Mouse (Mus musculus): ENCODE data around the gene Zfp362. TPM values are rescaled to one million over a fixed set of nuclear protein-coding genes. Genes with fewer than 3 reads are reported as not detected.

Gene Zfp362
- polyA plus RNA-seq, 1 experiment, result 11.7 TPM

GRCm38 (mm10) chr4:128737137-128737589 lies 68.7 kb downstream of the Zfp362 start:
- WGBS, result 51% methylated on average over 6 of the region's 6 CpGs
- no peak for DNase-seq (ENCODE audit: low read depth, low spot score)

- DNase-seq (ENCODE audit: low read depth, low spot score), result no peak
- WGBS, result 37% methylated on average over 18 of the region's 18 CpGs
These were observed 70.8 kb downstream of the Zfp362 start for GRCm38 (mm10) chr4:128734721-128735671.

GRCm38 (mm10) chr4:128734217-128734616 lies 71.6 kb downstream of the Zfp362 start:
- no peak for DNase-seq (ENCODE audit: low read depth, low spot score)
- 5% methylated on average over 5 of the region's 5 CpGs for WGBS

- no peak for DNase-seq (ENCODE audit: low read depth, low spot score)
- 36% methylated on average over 6 of the region's 6 CpGs for WGBS
These were observed 72.3 kb downstream of the Zfp362 start for GRCm38 (mm10) chr4:128733496-128733895.

- 41% methylated on average over 5 of the region's 5 CpGs for WGBS
- no peak for DNase-seq (ENCODE audit: low read depth, low spot score)
These were observed 73.1 kb downstream of the Zfp362 start for GRCm38 (mm10) chr4:128732794-128733193.

GRCm38 (mm10) chr4:128730271-128730670 lies 75.6 kb downstream of the Zfp362 start:
- 42% methylated on average over 6 of the region's 6 CpGs for WGBS
- DNase-seq (ENCODE audit: low read depth, low spot score), result no peak

- DNase-seq (ENCODE audit: low read depth, low spot score), result no peak
- 19% methylated on average over 5 of the region's 5 CpGs for WGBS
These were observed 76.2 kb downstream of the Zfp362 start for GRCm38 (mm10) chr4:128729709-128730037.

GRCm38 (mm10) chr4:128729033-128729708 lies 76.7 kb downstream of the Zfp362 start:
- 8% methylated on average over 15 of the region's 15 CpGs for WGBS
- DNase-seq (ENCODE audit: low read depth, low spot score), result no peak

GRCm38 (mm10) chr4:128728431-128728851 lies 77.4 kb downstream of the Zfp362 start:
- WGBS, result 2% methylated on average over 5 of the region's 5 CpGs

GRCm38 (mm10) chr4:128727721-128728430 lies 78.0 kb downstream of the Zfp362 start:
- WGBS, result under 1% methylated on average over 65 of the region's 65 CpGs
- DNase-seq (ENCODE audit: low read depth, low spot score), result no peak

More at GRCm38 (mm10) chr4:128728431-128728851, 77.4 kb downstream of the Zfp362 start:
- DNase-seq (ENCODE audit: low read depth, low spot score), result no peak

GRCm38 (mm10) chr4:128727019-128727720 lies 78.7 kb downstream of the Zfp362 start:
- 2% methylated on average over 64 of the region's 68 CpGs for WGBS
- DNase-seq (ENCODE audit: low read depth, low spot score), result no peak

GRCm38 (mm10) chr4:128724059-128724458 lies 81.8 kb downstream of the Zfp362 start:
- DNase-seq (ENCODE audit: low read depth, low spot score), result no peak
- 80% methylated on average over 7 of the region's 7 CpGs for WGBS

GRCm38 (mm10) chr4:128723431-128723830 lies 82.4 kb downstream of the Zfp362 start:
- WGBS, result 90% methylated on average over 13 of the region's 13 CpGs
- no peak for DNase-seq (ENCODE audit: low read depth, low spot score)

Other genes with a start within 250 kb of the Zfp362 start
- gene Zscan20, start 195.9 kb downstream of the Zfp362 start, polyA plus RNA-seq (2012; rRNA removed), result 1.5 and 1.7 TPM in 2 replicates
- 6.0 and 9.0 TPM in 2 replicates for gene Tlr12, start 187.4 kb downstream of the Zfp362 start, polyA plus RNA-seq (2012; rRNA removed)
- 76.7 and 79.9 TPM in 2 replicates for gene Phc2, start 151.3 kb downstream of the Zfp362 start, polyA plus RNA-seq (2012; rRNA removed)
- 0.04 and 0.15 TPM in 2 replicates for gene A3galt2, start 50.7 kb downstream of the Zfp362 start, polyA plus RNA-seq (2012; rRNA removed)
- gene Trim62, start 77.5 kb upstream of the Zfp362 start, polyA plus RNA-seq (2012; rRNA removed), result 2.9 and 3.1 TPM in 2 replicates
- 2.8 and 3.4 TPM in 2 replicates for gene Azin2, start 156.4 kb upstream of the Zfp362 start, polyA plus RNA-seq (2012; rRNA removed)
- gene Ak2, start 185.9 kb upstream of the Zfp362 start, polyA plus RNA-seq (2012; rRNA removed), result 141 and 161 TPM in 2 replicates

Data from large intestine, adult 2 months (tissue).